Mouse (Mus musculus) intestine, embryonic 14.5 days (tissue): Measurements from ENCODE around the gene Acp1. TPM values are rescaled to one million over a fixed set of nuclear protein-coding genes. Genes with fewer than 3 reads are reported as not detected.

Experiments
- ATAC-seq: fragments of 200-750 bp; cut with Nextera tagmentation; replicated peaks from 2 replicates; pipeline ENCODE4 v1.8.0; 2017; ENCODE audit warnings: low read depth, moderate number of reproducible peaks, moderate TSS enrichment, moderate library complexity; ENCODE audit not compliant: low FRiP score, low TSS enrichment
- DNase-seq: peaks from one replicate; pipeline ENCODE4 v3.0.0-alpha.2; 2018; ENCODE audit warnings: low spot score
- H3K27ac ChIP-seq: fragments of 300-500 bp; sonication (generic); 2 replicates; pipeline ENCODE4 v1.5.1; 2014; ENCODE audit warnings: low read depth, mild to moderate bottlenecking, control low read depth
- H3K27me3 ChIP-seq: fragments of 300-500 bp; sonication (generic); replicated peaks from 2 replicates; pipeline ENCODE4 v1.6.1; 2014; ENCODE audit warnings: low read length, control low read depth; ENCODE audit not compliant: control insufficient read depth, insufficient read depth
- H3K36me3 ChIP-seq: fragments of 300-500 bp; sonication (generic); 2 replicates; pipeline ENCODE4 v1.6.1; 2014; ENCODE audit warnings: low read length, control low read depth; ENCODE audit not compliant: control insufficient read depth, insufficient read depth
- H3K4me1 ChIP-seq: fragments of 300-500 bp; sonication (generic); replicated peaks from 2 replicates; pipeline ENCODE4 v1.6.1; 2014; ENCODE audit warnings: low read length, control low read depth, mixed read lengths; ENCODE audit not compliant: control insufficient read depth, insufficient read depth
- H3K4me2 ChIP-seq: fragments of 300-500 bp; sonication (generic); 2 replicates; pipeline ENCODE4 v1.6.1; 2014; ENCODE audit warnings: low read length
- H3K4me3 ChIP-seq: fragments of 300-500 bp; sonication (generic); 2 replicates; pipeline ENCODE4 v1.5.1; 2014; ENCODE audit warnings: low read depth, low read length, control low read depth, mixed read lengths
- H3K9ac ChIP-seq: fragments of 300-500 bp; sonication (generic); 2 replicates; pipeline ENCODE4 v1.6.1; 2014; ENCODE audit warnings: mild to moderate bottlenecking, low read length
- H3K9me3 ChIP-seq: fragments of 300-500 bp; sonication (generic); 2 replicates; pipeline ENCODE4 v1.6.1; 2016; ENCODE audit warnings: low read length, control low read depth; ENCODE audit not compliant: control insufficient read depth
- WGBS: fragments of 180-500 bp; shearing (Covaris S2); extraction: QIAGEN DNeasy Blood & Tissue Kit; methylation state at CpG from one replicate; pipeline ENCODE4 v1.1.7; 2014; 5-methylcytosine and 5-hydroxymethylcytosine counted together
- polyA plus RNA-seq: library from polyadenylated mRNA; unstranded; fragments of >200 nt; fragmentation: Nextera tagmentation; extraction: Ambion mirVana; gene quantifications from 2 replicates; pipeline ENCODE4 v1.2.1, GENCODE M21; 2014

The Acp1 gene
- polyA plus RNA-seq, 1 experiment from 2014 or later, result 198 TPM

DNA sequence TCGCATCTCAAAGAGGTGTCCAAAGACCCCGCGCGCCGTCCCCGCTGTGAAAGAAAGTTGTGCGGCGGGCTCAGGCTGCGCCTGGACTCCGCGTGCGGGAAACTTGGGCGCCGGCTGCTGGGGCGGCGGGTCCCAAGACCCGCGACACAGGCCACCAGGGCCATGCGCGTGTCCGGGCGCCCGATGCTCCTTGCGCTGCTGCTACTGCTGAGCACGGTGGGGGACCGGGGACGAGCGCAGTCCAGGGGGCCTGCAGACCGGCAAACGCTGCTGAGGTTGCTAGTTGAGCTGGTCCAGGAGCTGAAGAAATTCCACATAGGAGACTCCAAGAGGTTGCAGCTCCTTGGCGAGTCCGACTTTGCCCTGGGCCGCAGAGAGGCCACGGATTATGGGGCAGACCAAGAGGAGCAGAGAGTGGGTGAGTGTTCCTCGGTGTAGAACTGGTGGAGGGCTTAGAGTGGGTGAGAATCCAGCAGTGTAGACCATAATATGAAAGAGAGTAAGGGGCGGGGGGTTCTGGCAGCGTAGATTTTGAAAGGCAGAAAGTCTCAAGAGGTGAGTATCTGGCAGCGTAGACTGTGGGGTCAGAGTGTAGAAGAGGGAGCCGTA is 26.7 kb downstream of the Acp1 start:
- peak overlapping the region; percentile 50 for H3K4me3 ChIP-seq
- H3K27me3 ChIP-seq, result peaks cover 57% of the 10 kb centered on the region
- ATAC-seq, result peak; percentile 55
- H3K4me2 ChIP-seq, result peak overlapping the region; percentile 96
- WGBS, result 8% methylated on average over 39 of the region's 39 CpGs
- H3K36me3 ChIP-seq, result no peaks in the 10 kb centered on the region
- no peak overlapping the region for H3K27ac ChIP-seq
- H3K9me3 ChIP-seq, result no peaks in the 10 kb centered on the region
- peak overlapping the region; percentile 17 for H3K9ac ChIP-seq
- peak; percentile 66 for DNase-seq
- no peaks in the 10 kb centered on the region for H3K4me1 ChIP-seq

DNA sequence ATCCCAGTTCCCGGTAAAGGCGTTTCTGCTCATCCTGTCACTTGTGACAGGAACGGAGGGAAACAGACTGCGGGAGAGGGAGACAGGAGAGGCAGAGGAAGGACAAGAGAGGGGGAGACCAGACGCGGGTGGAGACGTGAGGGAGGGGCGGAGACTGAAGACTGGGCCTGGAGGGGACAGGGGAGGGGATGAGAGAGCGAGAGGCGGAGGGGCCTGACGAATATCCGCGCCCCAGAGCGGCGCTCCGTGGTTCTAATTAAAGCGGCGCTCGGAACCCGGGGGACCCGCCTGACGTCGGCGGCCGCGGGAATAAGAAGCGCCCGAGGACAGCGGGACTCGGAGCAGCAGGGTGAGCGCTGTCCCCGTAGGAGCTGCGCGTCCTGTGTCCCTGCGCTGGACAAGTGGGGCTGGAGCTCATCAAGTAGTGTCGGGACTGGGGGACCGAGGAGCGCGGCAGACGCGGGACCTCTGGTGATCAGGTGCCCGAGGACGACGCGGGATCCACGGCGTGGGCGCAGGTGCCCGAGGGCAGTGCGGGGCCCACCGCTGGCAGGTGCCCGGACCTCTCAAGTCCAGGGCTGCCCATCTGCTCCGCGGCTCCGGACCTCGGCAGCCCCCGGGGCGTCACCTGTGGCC is 27.3 kb downstream of the Acp1 start, which contains the start of gene Alkal2:
Gene Alkal2, plus strand, starts transcription at position 337 of the 636 bp plus-strand sequence.
- no peaks in the 10 kb centered on the region for H3K4me1 ChIP-seq
- peak within 1 kb of the TSS; percentile 96 for H3K4me2 ChIP-seq
- peak within 1 kb of the TSS; percentile 17 for H3K9ac ChIP-seq
- WGBS, result under 1% methylated on average over 58 of the region's 58 CpGs
- H3K27ac ChIP-seq, result no peak within 1 kb of the TSS
- H3K27me3 ChIP-seq, result peaks cover 57% of the 10 kb centered on the region
- ATAC-seq (peak; percentile 27), DNase-seq (peak; percentile 73)
- H3K4me3 ChIP-seq, result peak within 1 kb of the TSS; percentile 50
- H3K36me3 ChIP-seq, result no peaks in the 10 kb centered on the region
- H3K9me3 ChIP-seq, result no peaks in the 10 kb centered on the region

DNA sequence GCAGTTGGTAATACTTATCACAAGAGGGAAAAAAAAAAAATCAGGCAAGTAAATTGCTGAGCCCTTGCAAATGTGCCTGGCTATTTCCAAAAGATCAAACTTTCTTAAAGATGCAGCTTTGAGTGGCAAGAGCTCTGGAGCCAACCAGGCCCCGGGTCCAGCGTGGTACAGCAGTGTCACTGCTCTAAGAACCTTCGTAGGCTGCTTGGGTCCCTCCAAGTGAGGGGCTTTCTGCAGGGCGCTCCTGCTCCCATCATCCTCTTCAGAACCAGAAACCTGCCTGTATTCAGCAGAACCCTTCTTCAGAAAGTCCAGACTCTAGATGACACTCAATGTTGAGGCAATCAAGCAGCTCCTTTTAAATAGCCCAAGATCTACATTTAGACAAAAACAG is 27.8 kb downstream of the Acp1 start:
- Histone ChIP-seq H3K27ac (no peak overlapping the region), H3K4me3 (peak overlapping the region; percentile 50), H3K4me1 (no peaks in the 10 kb centered on the region), H3K9me3 (no peaks in the 10 kb centered on the region), H3K4me2 (peak overlapping the region; percentile 96), H3K36me3 (no peaks in the 10 kb centered on the region), H3K27me3 (peaks cover 57% of the 10 kb centered on the region), H3K9ac (peak overlapping the region; percentile 17; the same call in 1 of the 2 replicates)
- ATAC-seq (no peak), DNase-seq (peak; percentile 54)
- WGBS, result 22% methylated on average over 4 of the region's 4 CpGs

DNA sequence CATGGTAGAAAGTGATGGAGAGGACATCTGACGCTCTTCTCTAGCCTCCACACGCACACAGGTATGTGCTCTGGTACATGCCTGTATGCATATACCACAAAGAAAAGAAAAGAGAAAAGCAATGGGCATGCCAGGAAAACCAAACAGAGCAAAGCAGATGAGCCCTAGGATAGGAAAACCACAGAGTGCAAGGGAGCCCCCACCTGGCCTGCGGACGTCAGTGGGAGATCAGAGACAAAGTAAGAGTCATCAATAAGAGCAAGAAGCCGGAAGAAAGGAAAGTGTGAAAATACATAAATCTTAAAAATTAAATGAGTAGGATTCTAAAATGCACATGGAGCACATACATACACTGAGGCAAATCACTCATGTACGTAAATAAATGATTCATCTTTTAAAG is 31.9 kb downstream of the Acp1 start:
- ATAC-seq, result no peak
- H3K4me2 ChIP-seq, result no peak overlapping the region
- H3K27ac ChIP-seq, result no peak overlapping the region
- no peaks in the 10 kb centered on the region for H3K36me3 ChIP-seq
- no peaks in the 10 kb centered on the region for H3K4me1 ChIP-seq
- H3K27me3 ChIP-seq, result peaks cover 30% of the 10 kb centered on the region
- H3K4me3 ChIP-seq, result no peak overlapping the region
- H3K9ac ChIP-seq, result no peak overlapping the region
- 66% methylated on average over 6 of the region's 6 CpGs for WGBS
- DNase-seq, result no peak
- H3K9me3 ChIP-seq, result no peaks in the 10 kb centered on the region

DNA sequence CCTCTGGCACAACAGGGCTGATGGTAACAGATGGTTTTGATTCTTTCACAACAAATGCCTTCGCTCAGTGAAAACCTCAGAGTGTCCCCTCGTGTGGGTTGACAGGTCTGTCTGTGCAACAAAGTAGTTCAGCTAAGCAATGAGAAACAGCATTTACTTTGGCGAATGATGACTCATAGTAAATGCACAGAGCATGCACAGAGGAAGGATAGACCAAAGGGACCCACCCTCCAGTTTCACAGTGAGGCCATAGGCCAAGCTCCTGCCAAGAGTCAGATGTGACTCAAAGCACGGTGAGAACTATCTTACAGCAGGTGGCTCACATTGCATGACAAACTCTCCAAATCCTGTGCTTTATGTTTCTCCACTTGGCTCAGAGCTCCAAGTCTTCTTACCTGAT is 45.6 kb downstream of the Acp1 start:
- no peaks in the 10 kb centered on the region for H3K9me3 ChIP-seq

DNA sequence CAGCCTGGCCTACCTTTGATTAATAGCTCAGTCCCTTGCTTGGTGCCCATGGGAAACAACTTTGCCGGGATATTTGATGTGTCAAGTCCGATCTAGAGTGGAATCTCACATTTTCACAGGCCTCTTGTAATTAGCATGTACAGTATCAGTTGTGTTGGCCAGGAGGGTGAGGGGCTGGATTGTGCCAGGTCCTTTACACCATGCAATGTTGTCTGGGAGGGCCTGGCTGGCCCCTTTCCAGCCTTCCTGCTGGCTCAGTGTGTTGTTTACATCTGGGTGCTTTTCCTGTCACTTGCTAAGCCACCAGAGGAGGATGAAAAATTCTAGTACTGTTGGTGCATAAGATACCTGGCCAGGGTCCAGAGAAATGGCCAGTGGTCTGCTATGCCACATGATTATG is 47.0 kb downstream of the Acp1 start:
- 73% methylated on average over 2 of the region's 2 CpGs for WGBS
- H3K4me2 ChIP-seq, result no peak overlapping the region
- no peaks in the 10 kb centered on the region for H3K9me3 ChIP-seq
- no peak overlapping the region for H3K9ac ChIP-seq
- no peaks in the 10 kb centered on the region for H3K4me1 ChIP-seq
- DNase-seq (no peak), ATAC-seq (no peak)
- H3K36me3 ChIP-seq, result no peaks in the 10 kb centered on the region
- H3K27ac ChIP-seq, result no peak overlapping the region
- H3K4me3 ChIP-seq, result no peak overlapping the region
- H3K27me3 ChIP-seq, result no peaks in the 10 kb centered on the region

More for the DNA sequence above, 45.6 kb downstream of the Acp1 start:
- Histone ChIP-seq H3K4me1 (no peaks in the 10 kb centered on the region), H3K36me3 (no peaks in the 10 kb centered on the region), H3K27ac (no peak overlapping the region), H3K4me2 (no peak overlapping the region), H3K27me3 (no peaks in the 10 kb centered on the region), H3K9ac (no peak overlapping the region), H3K4me3 (no peak overlapping the region)
- whole genome bisulfite sequencing, result 74% methylated on average over 4 of the region's 4 CpGs
- ATAC-seq (no peak), DNase-seq (no peak)

DNA sequence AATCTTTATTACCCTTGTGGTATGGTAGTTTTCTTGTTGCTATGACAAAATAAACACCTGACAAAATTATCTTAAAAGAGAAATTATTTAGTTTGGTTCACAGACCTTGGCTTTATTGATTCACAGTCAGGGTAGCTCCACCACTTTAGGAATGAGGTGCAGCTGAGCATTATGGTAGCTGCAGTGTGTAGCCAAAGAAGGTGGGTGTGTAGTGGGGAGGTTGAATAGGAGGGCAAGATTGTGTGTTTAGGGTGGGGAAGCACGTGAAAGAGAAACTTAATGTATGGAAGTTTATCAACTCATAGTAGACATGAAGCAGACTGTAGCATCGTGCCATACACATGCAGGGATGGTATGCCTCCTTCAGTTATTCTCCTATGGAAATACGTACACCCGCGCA is 55.2 kb downstream of the Acp1 start:
- Histone ChIP-seq H3K9ac (no peak overlapping the region), H3K9me3 (no peaks in the 10 kb centered on the region), H3K4me3 (no peak overlapping the region), H3K27ac (no peak overlapping the region), H3K36me3 (no peaks in the 10 kb centered on the region), H3K27me3 (no peaks in the 10 kb centered on the region), H3K4me2 (no peak overlapping the region), H3K4me1 (0 out of 2 replicates have a peak, but pooled peaks cover 4% of the 10 kb centered on the region)
- no peak for ATAC-seq
- 83% methylated on average over 5 of the region's 5 CpGs for WGBS
- peak; percentile 20 for DNase-seq

DNA sequence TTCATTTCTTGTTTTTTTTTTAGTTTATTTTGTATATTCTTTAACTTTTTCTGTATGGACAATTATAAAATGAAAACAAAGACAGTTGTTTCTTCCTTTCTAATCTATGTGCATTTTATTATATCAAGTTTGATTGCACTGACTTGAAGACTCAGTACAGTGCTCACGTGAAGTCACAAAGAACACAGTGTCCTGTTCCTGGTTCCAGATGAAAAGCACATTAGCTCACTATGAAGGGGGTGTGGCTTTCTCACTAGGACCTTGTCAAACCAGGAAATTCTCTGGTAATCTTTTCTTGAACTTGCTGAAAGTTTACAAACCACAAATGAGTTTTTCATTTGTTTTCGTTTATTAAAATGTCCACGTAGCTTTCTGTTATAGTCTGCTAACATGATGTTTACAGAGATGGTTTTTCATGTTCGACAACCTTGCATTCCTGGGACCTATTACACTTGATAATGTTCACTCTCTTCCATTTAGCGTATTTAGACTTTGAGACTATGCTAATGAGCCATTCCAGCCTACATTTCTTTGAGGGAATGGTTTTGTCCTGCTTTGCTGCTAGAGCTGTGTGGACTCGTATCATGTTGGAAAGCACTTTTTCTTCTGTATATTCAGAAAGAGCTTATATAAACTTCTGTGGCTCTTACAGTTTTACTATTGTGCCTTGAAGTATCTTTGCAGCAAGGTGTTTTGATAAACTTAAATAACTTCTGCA is 55.8 kb downstream of the Acp1 start:
- Histone ChIP-seq H3K4me3 (no peak overlapping the region), H3K9ac (no peak overlapping the region), H3K27me3 (no peaks in the 10 kb centered on the region), H3K4me2 (no peak overlapping the region), H3K36me3 (no peaks in the 10 kb centered on the region), H3K4me1 (peaks cover 4% of the 10 kb centered on the region; the same call in 1 of the 2 replicates), H3K27ac (no peak overlapping the region), H3K9me3 (no peaks in the 10 kb centered on the region)
- ATAC-seq (no peak), DNase-seq (no peak)
- 60% methylated on average over 6 of the region's 6 CpGs for WGBS
